Mouse (Mus musculus) midbrain, embryonic 16.5 days (tissue): ENCODE results near the gene AL607142.1. TPM values are rescaled to one million over a fixed set of nuclear protein-coding genes. Genes with fewer than 3 reads are reported as not detected.

Experiments
- ATAC-seq: fragments of 200-750 bp; cut with Nextera tagmentation; 2 replicates; pipeline ENCODE4 v1.8.0; 2017; ENCODE audit warnings: moderate TSS enrichment
- H3K27ac ChIP-seq: fragments of 300-500 bp; sonication (generic); 2 replicates; pipeline ENCODE4 v1.5.1; 2014; ENCODE audit warnings: mild to moderate bottlenecking, low read length, mixed read lengths
- H3K27me3 ChIP-seq: fragments of 300-500 bp; sonication (generic); 2 replicates; pipeline ENCODE4 v1.6.1; 2014; ENCODE audit warnings: low read depth, low read length, mixed read lengths; ENCODE audit not compliant: control insufficient read depth, insufficient read depth
- H3K36me3 ChIP-seq: fragments of 300-500 bp; sonication (generic); 2 replicates; pipeline ENCODE4 v1.6.1; 2014; ENCODE audit warnings: mild to moderate bottlenecking, low read length, moderate library complexity, mixed read lengths; ENCODE audit not compliant: control insufficient read depth, insufficient read depth
- H3K4me1 ChIP-seq: fragments of 300-500 bp; sonication (generic); 2 replicates; pipeline ENCODE4 v1.6.1; 2014; ENCODE audit warnings: mild to moderate bottlenecking, low read length, mixed read lengths; ENCODE audit not compliant: control insufficient read depth, insufficient read depth
- H3K4me2 ChIP-seq: fragments of 300-500 bp; sonication (generic); 2 replicates; pipeline ENCODE4 v1.6.1; 2014; ENCODE audit warnings: mild to moderate bottlenecking, low read length, mixed read lengths
- H3K4me3 ChIP-seq: fragments of 300-500 bp; sonication (generic); 2 replicates; pipeline ENCODE4 v1.5.1; 2014; ENCODE audit warnings: low read depth, mild to moderate bottlenecking, low read length, moderate library complexity, mixed read lengths
- H3K9ac ChIP-seq: fragments of 300-500 bp; sonication (generic); 2 replicates; pipeline ENCODE4 v1.6.1; 2014; ENCODE audit warnings: low read depth, low read length, mixed read lengths
- H3K9me3 ChIP-seq: fragments of 300-500 bp; sonication (generic); replicated peaks from 2 replicates; pipeline ENCODE4 v1.6.1; 2014; ENCODE audit warnings: mild to moderate bottlenecking, low read length, mixed read lengths; ENCODE audit not compliant: control insufficient read depth, poor library complexity, severe bottlenecking
- WGBS: fragments of 180-500 bp; shearing (Covaris S2); extraction: QIAGEN DNeasy Blood & Tissue Kit; methylation state at CpG from one replicate; pipeline ENCODE4 v1.1.7; 2014; 5-methylcytosine and 5-hydroxymethylcytosine counted together
- polyA plus RNA-seq: library from polyadenylated mRNA; unstranded; fragments of >200 nt; fragmentation: Nextera tagmentation; extraction: Ambion mirVana; gene quantifications from 2 replicates; pipeline ENCODE4 v1.2.1, GENCODE M21; 2015

Gene AL607142.1
- polyA plus RNA-seq, 1 experiment from 2014 or later = not detected

GRCm38 (mm10) chr4:120128033-120128432, 63.2 kb downstream of the AL607142.1 start:
- no peak overlapping the region for H3K4me2 ChIP-seq
- H3K9ac ChIP-seq = no peak overlapping the region
- no peak overlapping the region for H3K4me3 ChIP-seq
- H3K27me3 ChIP-seq = no peaks in the 10 kb centered on the region
- H3K36me3 ChIP-seq = no peaks in the 10 kb centered on the region
- no peaks in the 10 kb centered on the region for H3K9me3 ChIP-seq
- ATAC-seq = no peak
- 81% methylated on average over 4 of the region's 4 CpGs for WGBS
- no peak overlapping the region for H3K27ac ChIP-seq
- H3K4me1 ChIP-seq = no peaks in the 10 kb centered on the region

- 49% methylated on average over 4 of the region's 4 CpGs for WGBS
- Histone ChIP-seq H3K9ac (no peak overlapping the region), H3K4me2 (no peak overlapping the region), H3K36me3 (no peaks in the 10 kb centered on the region), H3K4me1 (no peaks in the 10 kb centered on the region), H3K9me3 (no peaks in the 10 kb centered on the region), H3K27ac (no peak overlapping the region), H3K4me3 (no peak overlapping the region), H3K27me3 (no peaks in the 10 kb centered on the region)
- peak; percentile 81 for ATAC-seq
These were observed 64.6 kb downstream of the AL607142.1 start for GRCm38 (mm10) chr4:120129233-120129885.

- WGBS = 81% methylated on average over 4 of the region's 4 CpGs
- H3K9me3 ChIP-seq = no peaks in the 10 kb centered on the region
- ATAC-seq = no peak
- no peaks in the 10 kb centered on the region for H3K36me3 ChIP-seq
- no peak overlapping the region for H3K27ac ChIP-seq
- no peaks in the 10 kb centered on the region for H3K4me1 ChIP-seq
- H3K9ac ChIP-seq = no peak overlapping the region
- H3K4me2 ChIP-seq = no peak overlapping the region
- no peak overlapping the region for H3K4me3 ChIP-seq
- H3K27me3 ChIP-seq = no peaks in the 10 kb centered on the region
These were observed 66.1 kb downstream of the AL607142.1 start for GRCm38 (mm10) chr4:120130926-120131325.

GRCm38 (mm10) chr4:120131441-120132220, 66.8 kb downstream of the AL607142.1 start:
- Histone ChIP-seq H3K27me3 (no peaks in the 10 kb centered on the region), H3K4me1 (no peaks in the 10 kb centered on the region), H3K36me3 (no peaks in the 10 kb centered on the region), H3K27ac (no peak overlapping the region), H3K4me2 (no peak overlapping the region), H3K4me3 (no peak overlapping the region), H3K9me3 (no peaks in the 10 kb centered on the region), H3K9ac (no peak overlapping the region)
- ATAC-seq = no peak
- WGBS = 75% methylated on average over 22 of the region's 24 CpGs

- H3K27ac ChIP-seq = no peak overlapping the region
- H3K4me3 ChIP-seq = no peak overlapping the region
- WGBS = 77% methylated on average over 6 of the region's 6 CpGs
- no peaks in the 10 kb centered on the region for H3K4me1 ChIP-seq
- no peaks in the 10 kb centered on the region for H3K36me3 ChIP-seq
- H3K27me3 ChIP-seq = no peaks in the 10 kb centered on the region
- H3K4me2 ChIP-seq = no peak overlapping the region
- no peak overlapping the region for H3K9ac ChIP-seq
- no peaks in the 10 kb centered on the region for H3K9me3 ChIP-seq
- no peak for ATAC-seq
These were observed 69.4 kb downstream of the AL607142.1 start for GRCm38 (mm10) chr4:120134223-120134622.

GRCm38 (mm10) chr4:120141810-120142209, 77.0 kb downstream of the AL607142.1 start:
- ATAC-seq = no peak
- no peaks in the 10 kb centered on the region for H3K9me3 ChIP-seq
- no peaks in the 10 kb centered on the region for H3K27me3 ChIP-seq
- H3K4me1 ChIP-seq = no peaks in the 10 kb centered on the region
- no peaks in the 10 kb centered on the region for H3K36me3 ChIP-seq
- no peak overlapping the region for H3K4me2 ChIP-seq
- no peak overlapping the region for H3K9ac ChIP-seq
- 69% methylated on average over 1 of the region's 1 CpGs for WGBS
- no peak overlapping the region for H3K4me3 ChIP-seq
- no peak overlapping the region for H3K27ac ChIP-seq

- H3K9ac ChIP-seq = no peak overlapping the region
- H3K9me3 ChIP-seq = no peaks in the 10 kb centered on the region
- no peak overlapping the region for H3K27ac ChIP-seq
- H3K36me3 ChIP-seq = no peaks in the 10 kb centered on the region
- no peak for ATAC-seq
- H3K4me1 ChIP-seq = no peaks in the 10 kb centered on the region
- no peaks in the 10 kb centered on the region for H3K27me3 ChIP-seq
- no peak overlapping the region for H3K4me3 ChIP-seq
- WGBS = 77% methylated on average over 9 of the region's 9 CpGs
- H3K4me2 ChIP-seq = no peak overlapping the region
These were observed 78.1 kb downstream of the AL607142.1 start for GRCm38 (mm10) chr4:120142905-120143304.

Other genes with a start within 250 kb of the AL607142.1 start
- 0.19 TPM in 1 of 2 replicates, not detected in the other for gene Edn2, start 96.2 kb downstream of the AL607142.1 start, polyA plus RNA-seq
- gene Foxo6, start 222.4 kb downstream of the AL607142.1 start, polyA plus RNA-seq = 1.1 and 1.4 TPM in 2 replicates